Mouse (Mus musculus): ENCODE data around the gene Tssk6. TPM values are rescaled to one million over a fixed set of nuclear protein-coding genes. Genes with fewer than 3 reads are reported as not detected.

Gene Tssk6
- total and polyA plus RNA-seq, 3 experiments: 0.16 to 0.49 (median 0.23) TPM

DNA sequence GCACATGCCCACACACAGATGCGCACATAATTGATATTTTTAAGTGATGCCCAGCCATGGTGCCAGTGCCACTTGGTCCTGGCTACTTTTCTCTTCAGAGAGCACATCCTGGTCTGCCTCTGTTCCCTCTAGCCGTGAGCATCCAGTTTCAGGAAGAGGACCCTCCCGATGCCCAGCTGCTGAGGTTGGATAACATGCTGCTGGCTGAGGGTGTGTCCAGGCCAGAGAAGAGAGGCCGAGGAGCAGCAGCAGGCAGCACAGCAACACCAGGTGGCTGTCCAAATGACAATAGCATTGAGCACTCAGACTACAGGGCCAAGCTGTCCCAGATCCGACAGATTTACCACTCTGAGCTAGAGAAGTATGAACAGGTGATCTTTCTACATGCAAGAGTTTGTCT lies 37.8 kb upstream of the Tssk6 start:
- Histone ChIP-seq H3K79me2 (replicated peaks; ENCODE audit: control insufficient read depth, insufficient read depth, low read length) (no peaks in the 10 kb centered on the region), H3K4me1 (ENCODE audit: control insufficient read depth, insufficient read depth, low read length) (peaks cover 2% of the 10 kb centered on the region; the same call in 1 of the 2 replicates), H3K27me3 (ENCODE audit: control insufficient read depth, insufficient read depth, low read length) (no peaks in the 10 kb centered on the region), H3K36me3 (ENCODE audit: control insufficient read depth, insufficient read depth, low read length) (no peaks in the 10 kb centered on the region), H3K4me3 (no peak overlapping the region), H3K9ac (ENCODE audit: low read depth, low read length) (no peak overlapping the region), H3K27ac (no peak overlapping the region)
- intact Hi-C loops (cut with DNase I): no loop called here
- no peak for DNase-seq
- TF ChIP-seq POLR2A (IDR thresholded peaks at IDR 0.05; ENCODE audit: insufficient read depth, low read depth, low read length): no peak
- 60% methylated on average over 5 of the region's 5 CpGs for WGBS

DNA sequence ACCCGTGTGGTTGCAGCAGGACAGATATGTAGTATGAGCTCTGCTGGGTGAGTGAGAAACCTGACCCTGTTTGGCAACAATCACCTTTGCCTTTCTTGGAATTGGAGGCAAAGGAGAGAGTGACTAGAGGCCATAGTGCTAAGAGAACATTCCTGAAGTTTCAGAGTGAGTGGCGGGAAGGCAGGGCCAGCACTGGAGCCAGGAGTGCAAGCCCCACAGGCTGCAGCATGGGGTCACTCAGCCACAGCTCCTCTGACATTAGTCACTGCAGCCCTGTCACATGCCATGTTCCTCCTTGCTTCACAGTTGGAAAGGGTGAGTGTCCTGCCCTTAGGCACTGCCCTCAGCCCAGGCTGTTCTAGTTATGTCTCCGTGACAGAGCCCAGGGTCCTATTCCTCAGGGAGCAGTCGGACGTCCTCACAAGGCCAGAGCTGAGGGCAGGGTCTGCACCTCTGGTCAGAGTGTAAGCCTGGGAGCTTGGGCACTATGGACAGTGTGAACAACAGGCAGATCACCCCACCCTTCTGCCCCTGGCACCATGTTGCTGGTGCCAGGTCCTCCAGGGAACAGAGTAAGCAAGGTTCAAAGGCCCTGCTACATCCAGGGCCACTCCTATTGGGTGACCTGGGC lies 34.2 kb upstream of the Tssk6 start:
- DNase-seq: no peak
- Histone ChIP-seq H3K9ac (ENCODE audit: low read depth, low read length) (no peak overlapping the region), H3K27ac (no peak overlapping the region), H3K79me2 (replicated peaks; ENCODE audit: control insufficient read depth, insufficient read depth, low read length) (no peaks in the 10 kb centered on the region), H3K27me3 (ENCODE audit: control insufficient read depth, insufficient read depth, low read length) (no peaks in the 10 kb centered on the region), H3K36me3 (ENCODE audit: control insufficient read depth, insufficient read depth, low read length) (no peaks in the 10 kb centered on the region), H3K4me1 (ENCODE audit: control insufficient read depth, insufficient read depth, low read length) (peaks cover 2% of the 10 kb centered on the region; the same call in 1 of the 2 replicates), H3K4me3 (no peak overlapping the region)
- TF ChIP-seq CTCF (IDR thresholded peaks at IDR 0.05): no peak
- TF ChIP-seq EP300 (IDR thresholded peaks at IDR 0.05; ENCODE audit: insufficient read depth, low read depth, low read length): no peak
- no peak for TF ChIP-seq POLR2A (IDR thresholded peaks at IDR 0.05; ENCODE audit: insufficient read depth, low read depth, low read length)
- intact Hi-C loops (cut with DNase I): no loop called here
- WGBS: 67% methylated on average over 5 of the region's 5 CpGs

DNA sequence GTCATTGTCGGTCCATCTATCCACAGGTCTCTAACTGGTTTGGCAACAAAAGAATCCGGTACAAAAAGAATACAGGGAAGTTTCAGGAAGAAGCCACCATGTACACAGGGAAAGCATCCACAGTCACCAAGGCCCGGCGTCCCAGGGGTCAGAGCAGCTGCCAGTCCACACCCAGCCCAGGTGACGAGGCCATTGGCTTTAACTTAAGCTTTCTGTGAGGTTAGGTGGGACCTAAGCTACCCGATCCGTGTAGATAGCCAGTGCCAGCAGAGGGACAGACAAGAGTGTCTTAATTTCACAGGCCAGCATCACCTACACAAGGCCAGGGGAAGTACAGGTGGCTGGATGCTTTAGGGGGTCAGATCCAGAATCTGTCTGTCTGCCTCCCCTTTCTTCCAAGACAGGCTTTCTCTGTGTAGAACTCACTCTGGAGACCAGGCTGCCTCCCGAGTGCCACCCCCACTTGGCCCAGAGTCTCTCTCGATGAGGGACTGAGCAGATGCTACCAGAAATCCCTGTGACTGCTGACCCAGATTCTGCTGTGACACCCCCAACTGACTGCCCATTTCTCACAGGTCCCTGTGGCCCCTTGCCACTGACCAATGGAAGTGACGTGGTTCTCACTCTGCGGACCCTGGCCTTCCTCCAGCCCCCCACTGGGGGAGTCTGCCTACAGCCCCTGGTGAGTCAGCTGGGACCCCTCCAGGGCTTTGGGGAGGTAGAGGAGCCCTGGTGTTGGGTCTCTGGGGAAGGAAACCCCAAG lies 31.8 kb upstream of the Tssk6 start:
- H3K79me2 ChIP-seq (replicated peaks; ENCODE audit: control insufficient read depth, insufficient read depth, low read length): no peaks in the 10 kb centered on the region
- 84% methylated on average over 11 of the region's 11 CpGs for WGBS
- no peaks in the 10 kb centered on the region for H3K36me3 ChIP-seq (ENCODE audit: control insufficient read depth, insufficient read depth, low read length)
- no peaks in the 10 kb centered on the region for H3K27me3 ChIP-seq (ENCODE audit: control insufficient read depth, insufficient read depth, low read length)
- no peak overlapping the region for H3K27ac ChIP-seq
- DNase-seq: no peak
- intact Hi-C loops (cut with DNase I): no loop called here
- peaks cover 2% of the 10 kb centered on the region; the same call in 1 of the 2 replicates for H3K4me1 ChIP-seq (ENCODE audit: control insufficient read depth, insufficient read depth, low read length)
- H3K9ac ChIP-seq (ENCODE audit: low read depth, low read length): no peak overlapping the region
- H3K4me3 ChIP-seq: no peak overlapping the region
- TF ChIP-seq EP300 (IDR thresholded peaks at IDR 0.05; ENCODE audit: insufficient read depth, low read depth, low read length) (no peak), POLR2A (IDR thresholded peaks at IDR 0.05; ENCODE audit: insufficient read depth, low read depth, low read length) (no peak), CTCF (IDR thresholded peaks at IDR 0.05) (no peak)

DNA sequence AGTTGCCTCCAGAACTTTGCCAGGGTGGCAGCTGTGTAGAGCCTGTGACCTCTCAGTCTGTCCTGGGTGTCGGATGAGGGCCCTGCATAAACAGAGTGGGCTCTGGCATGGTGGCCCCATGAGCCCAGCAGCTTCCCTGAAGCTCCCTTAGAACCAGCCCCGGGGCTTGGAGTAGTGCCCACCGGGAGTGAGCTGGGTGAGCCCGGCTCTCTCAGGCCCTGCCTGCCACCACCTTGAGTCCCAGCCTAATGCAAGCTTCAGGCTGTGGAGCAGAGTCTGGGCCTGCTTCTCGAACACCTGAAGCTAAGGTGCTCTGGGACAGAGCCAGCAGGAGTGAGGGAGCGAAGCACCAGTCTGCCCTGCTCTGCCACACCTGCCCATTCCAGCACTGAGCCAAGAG lies 31.1 kb upstream of the Tssk6 start:
- Histone ChIP-seq H3K27me3 (ENCODE audit: control insufficient read depth, insufficient read depth, low read length) (no peaks in the 10 kb centered on the region), H3K9ac (ENCODE audit: low read depth, low read length) (no peak overlapping the region), H3K4me3 (no peak overlapping the region), H3K4me1 (ENCODE audit: control insufficient read depth, insufficient read depth, low read length) (peaks cover 2% of the 10 kb centered on the region; the same call in 1 of the 2 replicates), H3K79me2 (replicated peaks; ENCODE audit: control insufficient read depth, insufficient read depth, low read length) (no peaks in the 10 kb centered on the region), H3K27ac (no peak overlapping the region), H3K36me3 (ENCODE audit: control insufficient read depth, insufficient read depth, low read length) (no peaks in the 10 kb centered on the region)
- no peak for TF ChIP-seq EP300 (IDR thresholded peaks at IDR 0.05; ENCODE audit: insufficient read depth, low read depth, low read length)
- no peak for TF ChIP-seq CTCF (IDR thresholded peaks at IDR 0.05)
- TF ChIP-seq POLR2A (IDR thresholded peaks at IDR 0.05; ENCODE audit: insufficient read depth, low read depth, low read length): no peak
- no peak for DNase-seq
- intact Hi-C loops (cut with DNase I): no loop called here
- WGBS: 84% methylated on average over 6 of the region's 6 CpGs

DNA sequence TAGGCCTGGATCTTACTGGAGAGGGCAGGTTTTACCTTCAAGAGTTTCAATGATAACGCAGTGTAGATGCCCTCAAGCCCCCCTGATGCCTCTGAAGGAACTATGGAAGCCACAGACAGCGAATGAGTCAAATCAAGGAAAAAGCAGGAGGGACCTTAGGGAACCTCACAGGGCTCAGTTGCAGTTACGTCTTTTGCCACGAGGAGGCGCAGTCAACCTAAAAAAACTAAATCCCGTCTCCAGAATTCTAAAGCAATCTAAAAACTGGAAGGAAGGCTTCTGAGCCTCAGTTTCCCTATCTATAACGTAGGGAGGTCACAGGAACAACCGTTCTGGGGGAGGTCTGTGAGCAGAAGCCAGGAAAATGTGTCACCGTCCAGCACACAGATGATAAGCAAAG lies 27.8 kb upstream of the Tssk6 start:
- DNase-seq: peak; percentile 51 to 78
- Histone ChIP-seq H3K4me3 (no peak overlapping the region), H3K4me1 (ENCODE audit: control insufficient read depth, insufficient read depth, low read length) (no peaks in the 10 kb centered on the region), H3K79me2 (replicated peaks; ENCODE audit: control insufficient read depth, insufficient read depth, low read length) (no peaks in the 10 kb centered on the region), H3K36me3 (ENCODE audit: control insufficient read depth, insufficient read depth, low read length) (no peaks in the 10 kb centered on the region), H3K27me3 (ENCODE audit: control insufficient read depth, insufficient read depth, low read length) (no peaks in the 10 kb centered on the region), H3K27ac (no peak overlapping the region), H3K9ac (ENCODE audit: low read depth, low read length) (no peak overlapping the region)
- no peak for TF ChIP-seq POLR2A (IDR thresholded peaks at IDR 0.05; ENCODE audit: insufficient read depth, low read depth, low read length)
- TF ChIP-seq EP300 (IDR thresholded peaks at IDR 0.05; ENCODE audit: insufficient read depth, low read depth, low read length): 0 out of 2 replicates have a peak, but pooled peaks have one; percentile 41
- TF ChIP-seq CTCF (IDR thresholded peaks at IDR 0.05): peak; percentile 99
- WGBS: 8% methylated on average over 9 of the region's 9 CpGs
- intact Hi-C loops (cut with DNase I): loop anchor here (1.0 to 2.0 kb wide), 4 partner anchors 17 to 297 kb away; no protein-coding TSS in a partner anchor

DNA sequence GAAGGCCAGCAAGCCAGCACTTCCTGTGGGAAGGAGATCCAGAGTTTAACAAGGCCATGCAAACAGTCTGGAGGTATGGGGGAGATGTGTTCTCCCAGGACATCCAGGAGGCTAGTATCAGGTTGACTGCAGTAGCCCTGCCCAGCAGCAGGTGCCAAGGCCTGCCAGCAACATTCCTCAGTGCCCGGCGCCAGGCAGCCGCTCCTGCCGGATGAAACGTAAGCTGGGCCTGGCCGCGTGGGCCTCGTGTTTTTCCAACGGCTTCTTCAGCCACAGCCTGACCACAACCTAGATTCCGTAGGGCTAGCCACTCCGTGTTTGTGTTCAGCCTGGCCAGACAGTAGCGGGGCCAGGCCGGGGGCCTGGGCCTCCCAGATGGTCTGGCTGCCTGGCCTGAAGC lies 27.3 kb upstream of the Tssk6 start:
- no peak overlapping the region for H3K4me3 ChIP-seq
- TF ChIP-seq POLR2A (IDR thresholded peaks at IDR 0.05; ENCODE audit: insufficient read depth, low read depth, low read length) (no peak), EP300 (IDR thresholded peaks at IDR 0.05; ENCODE audit: insufficient read depth, low read depth, low read length) (no peak), CTCF (IDR thresholded peaks at IDR 0.05) (no peak)
- intact Hi-C loops (cut with DNase I): loop anchor here (1.0 to 2.0 kb wide), 4 partner anchors 17 to 296 kb away; no protein-coding TSS in a partner anchor

More for the DNA sequence above, 27.3 kb upstream of the Tssk6 start:
- Histone ChIP-seq H3K27me3 (ENCODE audit: control insufficient read depth, insufficient read depth, low read length) (no peaks in the 10 kb centered on the region), H3K36me3 (ENCODE audit: control insufficient read depth, insufficient read depth, low read length) (no peaks in the 10 kb centered on the region), H3K79me2 (replicated peaks; ENCODE audit: control insufficient read depth, insufficient read depth, low read length) (no peaks in the 10 kb centered on the region), H3K4me1 (ENCODE audit: control insufficient read depth, insufficient read depth, low read length) (no peaks in the 10 kb centered on the region), H3K27ac (no peak overlapping the region), H3K9ac (ENCODE audit: low read depth, low read length) (no peak overlapping the region)
- WGBS: 72% methylated on average over 13 of the region's 13 CpGs
- no peak for DNase-seq

Measured in heart, adult 2 months (tissue).